Mouse (Mus musculus) ES-E14 (cell line): ENCODE data around the gene Arhgap24.

Experiments
- MAFK ChIP-seq: IDR thresholded peaks from 2 replicates; pipeline ENCODE4 v1.6.1; 2014; ENCODE audit warnings: mild to moderate bottlenecking, low read depth, low read length, inconsistent platforms; ENCODE audit not compliant: insufficient read depth
- ZC3H11A ChIP-seq: IDR thresholded peaks from 2 replicates; pipeline ENCODE4 v1.6.1; 2012; ENCODE audit warnings: low read depth, mild to moderate bottlenecking, inconsistent platforms, low read length, borderline replicate concordance

- TF ChIP-seq MAFK: no peak
- TF ChIP-seq ZC3H11A: no peak
Observed at GRCm38 (mm10) chr5:102666886-102667285, 185.7 kb downstream of the Arhgap24 start.
